Mouse (Mus musculus): ENCODE data around the gene Fancc.

Gene Fancc

Small RNA genes within 50 kb of the gene (microRNA-seq; reads per million reads assigned to microRNA genes)
- 50,176 to 65,429 reads per million in 2 experiments for gene Mir23b
- gene Mir24-1, result 0 reads per million in 2 experiments
- gene Mir27b, result 3,995 to 6,004 reads per million in 2 experiments
- 0 reads per million in 2 experiments for gene Mir3074-1
